Mouse (Mus musculus) neural tube, embryonic 13.5 days (tissue): ENCODE data around the gene Kcnk18. TPM values are rescaled to one million over a fixed set of nuclear protein-coding genes. Genes with fewer than 3 reads are reported as not detected.

Experiments used
- ATAC-seq: fragments of 200-750 bp; cut with Nextera tagmentation; 2 replicates; pipeline ENCODE4 v1.8.0; 2017; ENCODE audit warnings: low read depth, mild to moderate bottlenecking, moderate TSS enrichment, moderate library complexity
- H3K27ac ChIP-seq: fragments of 300-500 bp; sonication (generic); replicated peaks from 2 replicates; pipeline ENCODE4 v1.5.1; 2015; ENCODE audit warnings: moderate library complexity, mild to moderate bottlenecking, inconsistent platforms
- H3K27me3 ChIP-seq: fragments of 300-500 bp; sonication (generic); 2 replicates; pipeline ENCODE4 v1.6.1; 2015; ENCODE audit warnings: mild to moderate bottlenecking, inconsistent platforms
- H3K36me3 ChIP-seq: fragments of 300-500 bp; sonication (generic); 2 replicates; pipeline ENCODE4 v1.6.1; 2015; ENCODE audit warnings: mild to moderate bottlenecking, inconsistent platforms
- H3K4me1 ChIP-seq: fragments of 300-500 bp; sonication (generic); replicated peaks from 2 replicates; pipeline ENCODE4 v1.6.1; 2015; ENCODE audit warnings: inconsistent platforms
- H3K4me2 ChIP-seq: fragments of 300-500 bp; sonication (generic); 2 replicates; pipeline ENCODE4 v1.6.1; 2015; ENCODE audit warnings: inconsistent platforms, mild to moderate bottlenecking, moderate library complexity
- H3K4me3 ChIP-seq: fragments of 300-500 bp; sonication (generic); 2 replicates; pipeline ENCODE4 v1.5.1; 2015; ENCODE audit warnings: mild to moderate bottlenecking, inconsistent platforms
- H3K9ac ChIP-seq: fragments of 300-500 bp; sonication (generic); 2 replicates; pipeline ENCODE4 v1.6.1; 2015; ENCODE audit warnings: moderate library complexity, mild to moderate bottlenecking, inconsistent platforms
- H3K9me3 ChIP-seq: fragments of 300-500 bp; sonication (generic); 2 replicates; pipeline ENCODE4 v1.6.1; 2016; ENCODE audit warnings: inconsistent platforms
- WGBS: fragments of 180-500 bp; shearing (Covaris S2); methylation state at CpG from one replicate; pipeline ENCODE4 v1.1.7; 2015; 5-methylcytosine and 5-hydroxymethylcytosine counted together
- polyA plus RNA-seq: library from polyadenylated mRNA; unstranded; fragments of >200 nt; fragmentation: Nextera tagmentation; extraction: Ambion mirVana; gene quantifications from 2 replicates; pipeline ENCODE4 v1.2.1, GENCODE M21; 2015

Kcnk18 gene
- polyA plus RNA-seq, result not detected in 2 replicates

DNA sequence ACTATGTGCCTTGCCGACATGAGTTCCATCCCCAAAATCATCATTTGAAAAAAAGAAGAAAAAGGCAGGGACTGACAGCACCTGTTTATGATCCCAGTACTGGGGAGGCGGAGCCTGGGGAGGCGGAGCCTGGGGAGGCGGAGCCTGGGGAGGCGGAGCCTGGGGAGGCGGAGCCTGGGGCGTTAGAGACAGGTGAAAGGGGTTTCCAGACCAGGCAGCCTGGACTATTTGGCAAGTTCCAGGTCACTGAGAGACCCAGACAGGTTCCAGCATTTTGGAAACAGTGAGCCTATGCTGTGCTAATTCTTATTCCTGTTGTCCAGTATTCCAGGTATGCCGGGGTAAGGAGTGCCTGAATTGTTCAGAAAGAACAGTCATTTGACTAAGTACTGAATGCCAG lies at the start of gene Kcnk18:
TSS of gene Kcnk18 (plus strand) at position 224 of the 400 bp plus-strand sequence.
- no peak within 1 kb of the TSS for H3K4me2 ChIP-seq
- H3K9ac ChIP-seq, result no peak within 1 kb of the TSS
- no peak within 1 kb of the TSS for H3K4me3 ChIP-seq
- no peaks in the 10 kb centered on the region for H3K4me1 ChIP-seq
- no peak within 1 kb of the TSS for H3K27ac ChIP-seq
- WGBS, result 86% methylated on average over 8 of the region's 8 CpGs
- H3K36me3 ChIP-seq, result no peaks in the 10 kb centered on the region
- no peak for ATAC-seq
- H3K9me3 ChIP-seq, result no peaks in the 10 kb centered on the region
- peaks cover 58% of the 10 kb centered on the region for H3K27me3 ChIP-seq

- under 1% methylated on average over 54 of the region's 54 CpGs for WGBS
- Histone ChIP-seq H3K4me2 (peak within 1 kb of the TSS; percentile 32), H3K9ac (no peak within 1 kb of the TSS), H3K4me1 (peaks cover 34% of the 10 kb centered on the region), H3K4me3 (peak within 1 kb of the TSS; percentile 7; the same call in 1 of the 2 replicates), H3K27me3 (peaks cover 100% of the 10 kb centered on the region), H3K27ac (no peak within 1 kb of the TSS), H3K9me3 (no peaks in the 10 kb centered on the region), H3K36me3 (no peaks in the 10 kb centered on the region)
- no peak for ATAC-seq
Observed at GRCm38 (mm10) chr19:59169936-59170765, 48.9 kb upstream of the Kcnk18 start, which contains the start of gene Vax1. Gene Vax1, minus strand, starts transcription at chr19:59170056.

GRCm38 (mm10) chr19:59170766-59171095 lies 48.3 kb upstream of the Kcnk18 start:
- no peak for ATAC-seq
- Histone ChIP-seq H3K4me1 (peaks cover 34% of the 10 kb centered on the region), H3K27ac (no peak overlapping the region), H3K36me3 (no peaks in the 10 kb centered on the region), H3K9ac (no peak overlapping the region), H3K27me3 (peaks cover 100% of the 10 kb centered on the region), H3K4me3 (no peak overlapping the region), H3K9me3 (no peaks in the 10 kb centered on the region), H3K4me2 (no peak overlapping the region)
- 5% methylated on average over 6 of the region's 6 CpGs for WGBS

DNA sequence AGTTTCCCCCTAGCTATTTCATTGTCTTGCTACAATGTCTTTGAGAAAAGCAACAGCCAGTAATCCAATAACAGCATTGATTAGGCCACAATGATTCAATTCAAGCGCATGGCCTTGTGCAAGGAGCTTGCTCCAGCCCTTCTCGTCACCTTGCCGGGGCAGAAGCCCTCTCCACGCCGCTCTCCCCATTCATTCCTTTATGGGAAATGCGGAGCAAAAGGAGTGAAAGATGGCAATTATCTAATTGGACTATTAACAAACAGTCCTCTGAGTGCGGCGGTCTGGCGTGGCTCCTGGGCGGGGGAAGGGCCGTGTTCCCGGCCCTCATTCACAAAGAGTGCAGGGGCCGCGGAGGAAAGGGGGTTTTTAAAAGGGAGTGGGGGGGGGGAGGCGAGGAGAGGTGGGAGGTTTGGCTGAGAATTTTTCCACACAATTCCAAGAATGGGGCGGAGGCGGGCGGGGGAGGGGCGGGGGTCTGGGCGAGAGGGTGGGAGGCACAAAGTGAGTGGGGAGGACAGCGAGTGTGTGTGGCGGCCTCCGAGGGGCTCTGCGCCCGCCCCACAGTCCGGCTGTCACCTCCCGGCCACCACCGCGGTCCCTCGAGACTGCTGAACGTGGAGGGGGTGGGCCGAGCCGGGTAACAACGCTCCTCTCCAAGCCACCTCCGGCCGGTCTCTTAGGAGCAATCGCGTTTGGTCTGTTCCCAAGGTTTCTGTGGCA lies 47.7 kb upstream of the Kcnk18 start:
- H3K4me2 ChIP-seq, result no peak overlapping the region
- under 1% methylated on average over 37 of the region's 38 CpGs for WGBS
- no peak overlapping the region for H3K9ac ChIP-seq
- no peak overlapping the region for H3K27ac ChIP-seq
- H3K4me3 ChIP-seq, result no peak overlapping the region
- H3K27me3 ChIP-seq, result peaks cover 100% of the 10 kb centered on the region
- ATAC-seq, result no peak
- no peaks in the 10 kb centered on the region for H3K36me3 ChIP-seq
- no peaks in the 10 kb centered on the region for H3K9me3 ChIP-seq
- peaks cover 30% of the 10 kb centered on the region for H3K4me1 ChIP-seq

GRCm38 (mm10) chr19:59171871-59172245 lies 47.2 kb upstream of the Kcnk18 start:
- WGBS, result 0% methylated on average over 19 of the region's 19 CpGs
- Histone ChIP-seq H3K4me2 (no peak overlapping the region), H3K27ac (no peak overlapping the region), H3K27me3 (peaks cover 100% of the 10 kb centered on the region), H3K4me1 (peaks cover 24% of the 10 kb centered on the region), H3K9me3 (no peaks in the 10 kb centered on the region), H3K36me3 (no peaks in the 10 kb centered on the region), H3K9ac (no peak overlapping the region), H3K4me3 (no peak overlapping the region)
- ATAC-seq, result no peak

DNA sequence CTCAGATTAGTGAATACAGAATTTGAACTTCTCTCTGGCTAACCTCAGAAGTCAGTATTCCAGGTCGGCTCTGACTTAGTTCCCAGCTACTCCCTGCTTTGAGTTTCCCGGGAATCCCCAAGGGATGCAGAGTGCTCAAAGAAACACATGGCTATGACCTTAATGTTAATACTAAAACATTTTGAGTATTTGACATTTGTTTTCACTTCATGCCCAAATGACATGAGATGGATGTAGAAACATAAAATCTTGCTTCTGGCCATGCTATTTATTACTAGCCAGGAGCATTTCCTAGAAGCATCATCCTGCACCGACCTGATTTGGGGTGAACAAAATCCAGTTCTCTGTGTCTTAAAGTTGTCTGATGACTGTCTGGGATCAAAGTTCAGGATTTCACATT lies 46.2 kb upstream of the Kcnk18 start:
- no peaks in the 10 kb centered on the region for H3K9me3 ChIP-seq
- WGBS, result 3% methylated on average over 3 of the region's 3 CpGs
- no peaks in the 10 kb centered on the region for H3K36me3 ChIP-seq
- no peak overlapping the region for H3K4me3 ChIP-seq
- no peak for ATAC-seq
- no peak overlapping the region for H3K9ac ChIP-seq
- H3K27me3 ChIP-seq, result peaks cover 100% of the 10 kb centered on the region
- peaks cover 23% of the 10 kb centered on the region for H3K4me1 ChIP-seq
- H3K27ac ChIP-seq, result no peak overlapping the region
- H3K4me2 ChIP-seq, result no peak overlapping the region

- peaks cover 100% of the 10 kb centered on the region for H3K27me3 ChIP-seq
- H3K4me2 ChIP-seq, result no peak overlapping the region
- H3K9ac ChIP-seq, result no peak overlapping the region
- no peak overlapping the region for H3K27ac ChIP-seq
- WGBS, result 8% methylated on average over 6 of the region's 6 CpGs
- H3K4me3 ChIP-seq, result no peak overlapping the region
- H3K36me3 ChIP-seq, result no peaks in the 10 kb centered on the region
- H3K4me1 ChIP-seq, result peaks cover 23% of the 10 kb centered on the region
- no peak for ATAC-seq
- no peaks in the 10 kb centered on the region for H3K9me3 ChIP-seq
Observed at GRCm38 (mm10) chr19:59173341-59174015, 45.5 kb upstream of the Kcnk18 start.

GRCm38 (mm10) chr19:59184000-59184399 lies 35.0 kb upstream of the Kcnk18 start:
- Histone ChIP-seq H3K27ac (no peak overlapping the region), H3K9me3 (no peaks in the 10 kb centered on the region), H3K36me3 (no peaks in the 10 kb centered on the region), H3K27me3 (peaks cover 90% of the 10 kb centered on the region), H3K4me3 (no peak overlapping the region), H3K4me1 (no peaks in the 10 kb centered on the region), H3K9ac (no peak overlapping the region), H3K4me2 (no peak overlapping the region)
- no peak for ATAC-seq
- 46% methylated on average over 3 of the region's 3 CpGs for WGBS

GRCm38 (mm10) chr19:59188981-59189380 lies 30.0 kb upstream of the Kcnk18 start:
- WGBS, result 8% methylated on average over 4 of the region's 4 CpGs
- Histone ChIP-seq H3K27ac (no peak overlapping the region), H3K4me1 (peaks cover 3% of the 10 kb centered on the region; the same call in 1 of the 2 replicates), H3K9me3 (no peaks in the 10 kb centered on the region), H3K27me3 (peaks cover 93% of the 10 kb centered on the region), H3K9ac (no peak overlapping the region), H3K4me2 (no peak overlapping the region), H3K36me3 (no peaks in the 10 kb centered on the region), H3K4me3 (no peak overlapping the region)
- no peak for ATAC-seq

- Histone ChIP-seq H3K36me3 (no peaks in the 10 kb centered on the region), H3K27me3 (peaks cover 96% of the 10 kb centered on the region), H3K9me3 (no peaks in the 10 kb centered on the region), H3K4me2 (no peak overlapping the region), H3K9ac (no peak overlapping the region), H3K4me3 (no peak overlapping the region), H3K27ac (no peak overlapping the region), H3K4me1 (peaks cover 7% of the 10 kb centered on the region; the same call in 1 of the 2 replicates)
- ATAC-seq, result no peak
- under 1% methylated on average over 8 of the region's 8 CpGs for WGBS
Observed at GRCm38 (mm10) chr19:59190431-59191122, 28.4 kb upstream of the Kcnk18 start.

DNA sequence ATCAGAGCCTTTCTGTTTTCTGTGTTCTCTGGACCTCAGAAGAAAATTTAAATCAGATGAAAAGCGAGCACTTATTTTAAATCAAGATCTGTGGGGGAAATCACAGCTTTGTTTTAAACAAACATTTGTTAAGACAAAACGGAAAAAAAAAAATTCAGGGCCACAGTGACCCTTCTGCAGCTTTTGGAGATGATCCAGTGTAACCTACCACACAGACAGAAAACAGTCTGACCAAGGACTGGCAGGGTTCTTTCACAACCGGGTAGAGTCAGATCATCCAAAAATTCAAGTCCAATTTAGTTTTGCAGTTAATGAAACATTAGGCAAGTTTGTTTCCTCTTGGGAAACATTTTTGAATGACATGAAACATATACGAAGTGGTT lies 27.9 kb upstream of the Kcnk18 start:
- WGBS, result 7% methylated on average over 4 of the region's 4 CpGs
- no peak overlapping the region for H3K4me3 ChIP-seq
- no peak for ATAC-seq

More for the DNA sequence above, 27.9 kb upstream of the Kcnk18 start:
- no peaks in the 10 kb centered on the region for H3K9me3 ChIP-seq
- H3K27me3 ChIP-seq, result peaks cover 96% of the 10 kb centered on the region
- no peak overlapping the region for H3K9ac ChIP-seq
- no peak overlapping the region for H3K27ac ChIP-seq
- no peak overlapping the region for H3K4me2 ChIP-seq
- H3K36me3 ChIP-seq, result no peaks in the 10 kb centered on the region
- peaks cover 7% of the 10 kb centered on the region; the same call in 1 of the 2 replicates for H3K4me1 ChIP-seq
